Mouse (Mus musculus): ENCODE results near the gene Cped1.

Gene Cped1

DNA sequence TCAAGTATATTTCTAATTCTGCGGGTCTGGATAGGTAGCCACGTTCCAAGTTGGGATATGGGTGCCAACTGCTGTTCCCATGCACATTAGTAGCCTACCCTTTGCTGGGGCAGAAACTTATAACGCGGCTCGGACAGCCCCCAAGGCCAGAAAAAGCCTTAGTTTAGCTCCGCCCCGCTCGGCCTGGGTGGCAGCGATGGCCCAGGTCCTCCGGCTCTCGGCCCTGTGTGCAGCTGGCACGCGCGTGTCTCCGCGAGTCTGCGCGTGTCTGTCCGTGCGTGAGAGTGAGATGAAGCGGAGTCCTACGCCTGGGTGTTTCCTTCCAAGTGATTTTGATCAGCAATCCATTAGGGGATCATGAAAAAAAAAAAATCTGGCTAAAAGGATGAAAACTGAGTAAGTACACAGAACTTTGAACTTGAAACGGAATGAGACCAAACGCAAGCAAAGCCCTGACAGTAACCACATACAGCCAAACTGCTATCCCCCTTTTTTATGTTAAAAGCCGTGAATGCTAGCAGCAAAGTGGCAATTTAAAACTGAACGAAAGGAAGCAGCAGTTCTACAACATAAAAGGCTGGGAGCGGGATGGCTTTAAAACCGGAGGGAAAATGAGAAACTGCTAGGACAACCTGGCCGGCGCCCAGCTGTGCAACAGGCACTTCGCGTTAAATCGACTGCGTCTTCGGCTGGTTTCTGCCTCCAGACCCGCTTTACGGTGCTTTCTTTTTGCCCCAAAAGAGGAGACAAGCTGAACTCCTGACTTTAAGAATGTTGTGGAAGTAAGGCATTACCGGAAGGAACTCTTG lies at the start of gene Cped1:
Gene Cped1, plus strand, starts transcription at position 185 of the 809 bp plus-strand sequence.
- DNase-seq (ENCODE audit: low spot score), result no peak

DNA sequence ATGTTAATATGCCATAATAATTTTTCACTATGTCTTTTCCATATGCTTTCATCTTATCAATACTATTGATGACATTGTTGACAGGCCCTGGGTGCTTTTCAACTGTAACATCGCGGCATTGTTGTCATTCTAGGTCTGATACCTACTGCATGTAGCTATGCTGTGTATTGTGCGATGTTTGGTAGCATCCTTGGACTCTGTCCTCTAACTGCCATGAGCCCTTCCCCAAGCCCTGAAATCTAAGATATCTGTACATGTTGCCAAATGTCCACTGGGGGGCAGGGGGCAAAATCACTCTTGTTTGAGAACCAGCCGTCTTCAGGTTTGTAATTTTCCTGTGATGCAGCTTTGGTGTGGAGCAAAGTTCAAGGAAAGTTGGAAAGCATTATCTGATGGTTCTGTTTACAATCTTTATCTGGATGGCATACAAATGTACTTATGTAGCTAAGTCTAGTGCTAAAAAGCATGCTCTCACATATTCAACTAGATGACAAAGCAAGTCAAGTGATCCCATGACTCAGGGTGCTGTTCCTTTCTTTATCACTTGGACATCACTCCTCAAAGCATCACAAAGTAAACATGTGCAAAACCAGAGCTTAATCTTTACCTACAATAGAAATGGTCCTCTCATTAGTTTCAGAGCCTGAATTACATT lies 47.6 kb upstream of the Cped1 start:
- DNase-seq (ENCODE audit: low spot score), result no peak

DNA sequence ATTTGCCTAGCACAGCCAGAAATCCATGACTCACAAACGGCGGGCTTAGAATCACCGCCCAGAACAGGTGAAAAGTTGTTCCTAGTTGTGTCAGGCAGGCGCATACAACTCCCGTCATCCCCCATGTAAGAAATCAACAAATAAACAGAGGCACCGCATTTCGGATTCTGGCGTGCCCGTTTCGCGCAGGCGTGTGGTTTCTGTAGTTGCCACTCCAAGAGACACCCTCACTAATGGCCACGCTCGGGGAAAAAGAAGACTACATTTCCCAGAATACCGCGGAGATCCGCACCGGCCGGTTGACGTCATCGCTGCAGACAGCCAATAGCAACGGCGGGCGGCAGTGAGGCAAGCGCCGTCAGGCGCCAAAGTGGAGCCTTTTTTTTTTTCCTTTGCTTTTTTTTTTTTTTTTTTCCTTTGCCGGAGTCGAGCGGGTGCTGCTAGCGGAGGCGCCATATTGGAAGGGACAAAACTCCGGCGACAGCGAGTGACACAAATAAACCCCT lies 36.4 kb upstream of the Cped1 start, which contains the start of gene Ing3:
Gene Ing3, plus strand, starts transcription at position 346 of the 506 bp plus-strand sequence.
- peak; percentile 99 for DNase-seq (ENCODE audit: low spot score)

DNA sequence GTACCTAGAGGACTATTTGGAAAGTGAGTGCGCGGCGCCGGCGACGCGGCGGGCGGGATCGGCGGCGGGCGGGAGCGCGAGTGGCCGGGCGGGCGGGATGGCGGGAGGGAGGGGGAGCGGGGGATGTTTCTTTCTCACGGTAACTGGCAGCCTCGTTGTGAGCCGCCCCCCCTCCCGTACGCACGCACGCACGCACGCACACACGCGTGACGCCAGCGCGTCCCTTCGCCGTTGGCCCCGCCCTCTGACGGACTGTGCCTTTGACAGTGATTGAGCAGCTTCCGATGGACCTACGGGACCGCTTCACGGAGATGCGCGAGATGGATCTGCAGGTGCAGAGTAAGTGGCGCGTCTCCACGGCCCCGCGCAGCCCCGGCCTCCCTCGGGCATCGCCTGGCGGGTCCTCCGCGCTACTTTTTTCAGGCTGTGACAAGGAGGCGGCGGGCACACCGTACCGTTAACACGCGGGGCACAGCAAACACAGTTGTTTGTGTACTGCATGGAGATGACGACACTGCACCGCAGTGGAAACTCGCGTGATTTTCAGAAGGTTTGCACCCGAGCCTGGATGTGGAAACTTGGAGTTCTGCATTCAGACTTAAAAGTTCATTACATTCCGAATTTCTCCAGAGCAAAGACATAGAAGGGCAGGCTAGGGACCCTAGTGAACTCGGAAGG lies 35.8 kb upstream of the Cped1 start:
- DNase-seq (ENCODE audit: low spot score), result peak; percentile 97

DNA sequence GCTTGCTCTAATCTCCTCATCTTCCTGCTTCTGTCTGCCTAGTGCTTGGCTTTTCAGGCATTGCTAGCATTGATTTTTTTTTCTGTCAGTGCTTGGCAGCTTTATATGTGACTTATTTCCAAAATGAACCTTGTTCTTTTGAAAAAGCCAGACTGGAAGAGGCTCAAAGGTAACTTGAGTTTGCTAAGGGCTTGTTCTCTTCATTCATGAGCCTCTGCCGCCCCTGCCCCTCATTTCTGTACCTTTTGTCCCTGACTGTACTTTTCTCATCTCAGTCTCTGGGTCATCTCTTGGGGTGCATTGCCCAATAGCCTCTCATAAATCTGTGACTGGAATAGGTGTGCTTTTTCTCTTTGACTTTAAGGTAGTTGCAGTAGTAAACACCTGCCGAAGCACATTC lies 35.0 kb upstream of the Cped1 start:
- no peak for DNase-seq (ENCODE audit: low spot score)

DNA sequence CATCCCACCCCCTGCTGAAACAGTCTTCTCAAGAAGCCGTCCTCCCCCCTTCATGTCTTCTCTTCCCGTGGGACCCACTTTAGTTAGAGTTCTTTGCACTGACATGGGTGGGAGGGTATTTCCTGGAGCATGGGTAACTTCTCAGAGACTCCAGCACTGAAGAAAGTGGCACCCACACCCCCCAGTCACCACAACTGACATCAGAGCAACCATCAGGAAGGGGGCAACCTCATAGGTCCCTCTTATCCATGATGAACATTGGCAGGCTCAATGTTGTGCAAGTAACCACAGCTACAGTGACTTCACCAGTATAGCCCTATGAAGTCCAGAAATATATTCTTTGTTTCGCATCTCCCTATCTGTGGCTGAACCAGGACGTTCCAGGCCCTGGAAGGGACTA lies 30.2 kb upstream of the Cped1 start:
- DNase-seq (ENCODE audit: low spot score), result no peak

DNA sequence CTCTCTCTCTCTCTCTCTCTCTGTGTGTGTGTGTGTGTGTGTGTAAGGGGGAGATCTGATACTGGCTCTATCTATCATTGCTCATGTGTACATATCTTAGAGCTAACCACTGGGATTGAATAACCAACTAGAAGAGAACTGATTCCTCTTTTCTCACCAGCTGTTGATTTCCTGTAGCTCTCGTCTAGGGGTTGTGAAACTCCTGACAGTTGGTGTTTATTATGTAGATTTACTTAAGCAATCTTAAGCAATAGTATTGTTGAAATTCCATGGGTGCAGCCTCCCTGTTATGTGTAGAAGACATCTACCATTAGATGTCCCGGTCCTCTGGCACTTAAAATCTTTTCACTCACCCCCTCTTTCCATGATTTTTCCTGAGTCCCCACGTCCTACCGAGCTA lies 26.8 kb upstream of the Cped1 start:
- no peak for DNase-seq (ENCODE audit: low spot score)

DNA sequence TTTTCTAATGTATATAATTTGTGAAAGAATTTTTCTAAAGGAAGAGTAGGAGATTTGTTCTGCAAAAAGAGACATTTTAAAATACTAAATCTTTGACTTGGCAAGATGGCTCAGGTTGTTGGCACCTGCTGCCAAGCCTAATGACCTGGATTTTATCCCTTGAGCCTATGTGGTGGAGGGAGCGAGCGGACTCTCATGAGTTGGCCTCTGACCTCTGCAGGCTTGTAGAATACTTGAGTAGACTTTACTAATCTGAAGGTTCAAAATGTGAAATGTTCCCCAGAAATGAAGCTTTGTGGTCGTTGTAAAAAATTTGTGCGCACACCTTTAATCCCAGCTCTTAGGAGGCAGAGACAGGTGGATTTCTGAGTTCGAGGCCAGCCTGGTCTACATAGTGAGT lies 25.8 kb upstream of the Cped1 start:
- no peak for DNase-seq (ENCODE audit: low spot score)

DNA sequence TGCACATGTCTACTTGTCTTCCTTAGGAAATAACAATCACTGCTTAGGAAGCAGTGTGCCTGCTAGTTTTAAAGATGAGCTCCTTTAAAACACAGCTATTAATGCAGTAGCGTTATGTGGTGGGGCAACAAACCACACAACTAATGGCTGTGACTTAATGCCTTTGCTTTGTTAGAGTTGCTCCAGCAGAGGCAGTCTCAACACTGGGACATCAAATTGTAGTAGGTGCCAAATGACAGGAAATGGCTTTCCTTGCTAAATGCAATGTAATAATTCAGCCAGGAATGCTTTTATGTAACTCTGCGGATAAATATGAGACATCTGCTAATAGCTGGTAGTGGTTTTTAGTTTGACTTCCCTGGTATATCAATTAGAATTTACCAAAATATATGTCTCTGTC lies 8.2 kb upstream of the Cped1 start:
- no peak for DNase-seq (ENCODE audit: low spot score)

DNA sequence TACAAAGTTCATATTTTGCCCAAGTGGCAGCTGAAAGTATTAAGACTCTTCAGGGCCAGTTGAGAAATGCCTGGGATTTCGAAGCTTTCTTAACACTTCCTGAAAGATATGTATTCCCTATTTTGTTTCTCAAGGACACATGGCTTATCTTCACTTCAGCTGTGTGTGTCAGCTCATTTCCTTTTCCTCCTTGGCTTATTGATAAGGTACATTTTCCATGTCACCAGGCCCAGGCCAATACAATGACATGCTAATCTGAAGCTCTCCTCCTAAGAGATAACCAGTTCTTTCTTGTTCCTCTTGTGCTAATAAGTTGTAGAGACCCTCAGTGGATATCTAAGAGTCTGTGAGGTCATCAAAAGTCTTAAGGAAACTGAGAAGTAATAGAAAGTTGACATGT lies 4.6 kb upstream of the Cped1 start:
- no peak for DNase-seq (ENCODE audit: low spot score)

DNA sequence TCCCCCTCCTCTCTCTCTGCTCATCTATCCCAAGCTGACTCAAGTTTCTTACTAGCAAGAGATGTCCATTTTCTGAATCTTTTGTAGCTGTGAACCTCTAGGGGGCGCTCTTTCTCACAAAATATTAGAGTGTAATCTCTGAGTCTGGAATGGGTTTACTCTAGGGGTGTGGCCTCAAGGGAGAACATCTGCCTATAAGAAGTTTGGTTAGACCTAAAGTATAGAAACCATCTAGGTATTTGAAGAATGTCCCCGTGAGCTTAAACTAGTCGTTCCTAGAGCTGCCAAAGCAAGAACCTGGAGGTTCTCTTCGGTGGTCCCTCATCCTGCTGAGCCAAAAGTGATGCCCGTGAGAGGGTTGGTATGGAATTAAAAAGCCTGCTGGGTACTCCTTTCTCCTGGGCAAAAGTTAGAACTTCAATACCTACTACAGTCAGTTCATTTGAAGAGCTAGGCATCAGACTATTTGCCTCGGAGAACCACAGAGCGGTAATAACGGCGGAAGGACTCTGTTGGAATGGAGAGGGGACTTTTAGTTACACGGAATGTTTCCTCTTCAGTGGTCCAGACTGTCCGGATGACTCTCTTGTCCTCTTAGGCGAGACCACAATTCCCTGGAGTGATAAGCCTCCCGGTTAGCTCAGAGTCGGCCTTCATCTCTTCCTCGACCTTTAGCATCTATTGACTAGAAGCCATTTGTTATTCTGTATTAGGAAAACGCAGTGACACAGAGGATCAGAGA lies 555 bp upstream of the Cped1 start:
- DNase-seq (ENCODE audit: low spot score), result peak; percentile 58

DNA sequence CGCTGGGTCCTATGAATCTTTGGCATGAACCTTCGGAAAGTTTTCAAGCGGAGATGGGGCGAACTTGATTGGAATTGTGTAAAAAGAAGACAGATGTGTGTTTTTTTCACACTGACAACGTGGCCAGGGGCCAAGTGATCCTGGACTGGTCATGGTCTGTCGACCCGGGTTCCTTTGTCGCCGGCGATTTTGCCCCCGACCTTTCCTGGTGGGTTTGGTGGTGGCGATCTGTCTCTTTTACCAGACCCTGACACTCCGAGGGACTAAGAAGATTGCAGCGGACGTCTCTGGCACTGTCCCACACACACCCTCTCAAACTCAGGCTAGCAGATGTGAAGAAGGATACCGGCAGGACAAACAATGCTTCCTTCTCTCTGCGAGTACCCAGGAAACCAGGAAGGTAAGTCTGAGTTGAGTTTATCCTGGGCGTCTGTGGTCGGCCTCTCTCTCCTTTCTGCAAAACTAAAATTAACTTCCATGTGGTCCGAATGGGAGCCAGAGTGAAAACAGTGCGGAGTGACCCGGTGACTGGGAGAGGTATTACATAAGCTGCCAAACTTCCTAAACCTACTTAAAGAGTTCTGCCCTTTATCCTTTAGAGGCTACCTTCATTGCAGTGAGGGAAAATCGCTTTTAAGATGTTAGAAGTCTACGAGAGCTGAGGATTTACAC lies 1.1 kb downstream of the Cped1 start:
- no peak for DNase-seq (ENCODE audit: low spot score)

DNA sequence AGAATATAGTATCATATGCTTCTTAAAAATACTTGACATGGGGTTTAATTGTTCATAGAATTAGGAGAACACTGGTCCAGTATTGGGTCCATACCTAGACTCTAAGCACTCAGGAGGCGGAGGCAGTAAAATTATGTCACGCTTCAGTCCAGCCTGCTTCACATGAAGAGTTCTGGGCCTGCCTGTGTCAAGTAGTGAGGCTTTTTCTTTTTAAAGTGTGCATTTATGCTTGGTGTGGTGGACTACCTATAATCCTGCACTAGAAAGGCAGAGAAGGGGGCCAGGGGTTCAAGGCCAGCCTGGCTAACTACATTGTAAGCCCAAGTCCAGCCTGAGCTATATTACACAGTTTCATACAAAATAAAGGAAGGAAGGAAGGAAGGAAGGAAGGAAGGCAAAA lies 1.8 kb downstream of the Cped1 start:
- no peak for DNase-seq (ENCODE audit: low spot score)

DNA sequence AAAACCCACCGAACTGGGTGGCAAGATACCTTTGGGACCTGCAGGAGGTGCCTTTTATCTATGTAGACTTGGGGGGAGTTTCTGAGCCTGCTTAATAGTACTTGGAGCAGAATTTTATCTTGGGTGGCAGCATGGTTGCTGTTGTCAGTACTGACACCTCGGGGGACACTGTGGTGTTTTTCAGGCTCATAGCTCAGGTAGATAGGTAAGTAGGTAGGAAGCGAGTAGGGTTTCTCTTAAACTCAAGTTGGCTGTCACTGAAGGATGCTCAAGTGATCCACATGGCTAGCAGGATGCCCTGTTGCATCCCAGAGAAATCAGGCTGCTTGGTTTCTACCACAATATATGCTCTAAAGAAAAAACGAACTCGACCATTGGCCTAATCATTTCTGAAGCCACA lies 2.6 kb downstream of the Cped1 start:
- DNase-seq (ENCODE audit: low spot score), result no peak

DNA sequence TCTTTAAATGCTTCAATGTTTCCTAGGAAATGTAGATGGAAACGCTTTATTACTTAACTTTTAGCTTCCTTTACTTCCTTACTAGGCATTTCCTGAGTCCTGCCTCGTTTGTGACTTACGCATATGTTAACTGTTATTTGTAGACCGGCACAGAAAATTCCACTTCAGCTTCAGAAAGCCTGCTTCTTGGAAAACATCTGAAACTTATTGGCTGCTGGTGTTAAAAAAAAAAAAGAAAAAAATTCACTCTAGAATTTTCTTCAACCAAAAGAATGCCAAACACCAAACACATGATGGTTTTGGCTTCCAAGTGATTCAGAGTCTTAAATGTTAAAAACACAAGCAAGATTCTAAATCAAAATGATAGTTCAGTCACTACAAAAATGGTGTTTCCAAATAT lies 3.4 kb downstream of the Cped1 start:
- no peak for DNase-seq (ENCODE audit: low spot score)

DNA sequence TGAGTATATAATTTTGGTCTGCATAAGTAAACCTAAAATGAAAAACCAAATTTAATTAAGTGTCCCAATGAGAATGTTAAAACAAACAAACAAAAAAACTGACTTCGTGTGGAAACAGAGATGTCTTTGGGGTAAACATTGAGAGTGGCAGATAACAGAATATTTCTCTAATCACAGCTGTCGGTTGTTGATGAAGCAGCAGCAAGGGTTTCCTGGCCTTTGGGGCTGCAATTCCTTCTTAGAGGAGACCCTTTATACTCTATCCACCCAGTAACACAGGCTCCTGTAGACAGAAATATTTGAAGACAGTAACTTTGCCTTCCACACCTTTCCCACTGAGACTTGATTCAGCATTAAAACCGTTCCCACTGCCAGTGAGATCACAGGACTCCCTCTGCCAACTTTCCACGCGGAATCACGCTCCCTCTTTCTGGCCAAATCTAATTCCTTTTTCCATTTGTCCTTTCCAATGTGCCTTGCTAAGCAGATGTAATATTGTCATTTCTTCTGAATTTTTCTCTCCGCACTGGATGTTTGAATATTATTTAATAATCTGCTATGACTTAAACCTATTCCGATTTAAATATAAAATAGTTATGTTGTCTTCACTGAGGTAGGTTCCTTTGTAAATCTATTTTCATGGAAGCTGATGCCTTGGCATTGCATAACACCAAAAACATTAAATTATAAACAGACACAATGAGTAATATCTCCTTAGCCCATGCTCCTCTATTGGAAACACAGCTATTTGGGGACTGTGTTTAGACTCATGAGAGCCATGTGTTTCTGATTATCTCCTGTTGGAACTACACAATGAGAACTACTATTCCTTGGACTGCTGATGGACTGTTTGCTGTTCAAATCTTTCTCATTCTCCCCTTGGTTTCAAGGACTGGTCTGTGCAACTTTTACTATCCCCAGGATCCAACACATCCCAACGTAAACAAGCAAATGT lies 4.7 kb downstream of the Cped1 start:
- no peak for DNase-seq (ENCODE audit: low spot score)

DNA sequence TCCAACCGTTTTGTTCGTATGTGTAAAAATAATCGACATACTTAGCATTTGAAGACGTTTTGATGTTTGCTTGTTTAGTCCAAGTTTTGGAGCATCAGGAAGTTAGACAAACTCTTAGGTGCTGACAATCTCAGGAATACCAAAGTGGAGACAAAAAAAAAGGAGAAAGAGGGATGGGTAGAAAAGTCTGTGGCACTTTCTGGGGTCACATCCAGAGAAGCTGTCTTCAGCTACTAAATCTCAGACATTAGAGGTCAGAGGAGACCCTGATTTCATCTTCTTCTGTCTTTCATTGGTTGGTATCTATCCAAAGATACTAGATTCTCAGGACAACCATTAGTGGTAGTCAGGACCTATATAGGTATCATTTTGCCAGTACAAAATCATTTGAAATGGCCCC lies 5.4 kb downstream of the Cped1 start:
- no peak for DNase-seq (ENCODE audit: low spot score)

DNA sequence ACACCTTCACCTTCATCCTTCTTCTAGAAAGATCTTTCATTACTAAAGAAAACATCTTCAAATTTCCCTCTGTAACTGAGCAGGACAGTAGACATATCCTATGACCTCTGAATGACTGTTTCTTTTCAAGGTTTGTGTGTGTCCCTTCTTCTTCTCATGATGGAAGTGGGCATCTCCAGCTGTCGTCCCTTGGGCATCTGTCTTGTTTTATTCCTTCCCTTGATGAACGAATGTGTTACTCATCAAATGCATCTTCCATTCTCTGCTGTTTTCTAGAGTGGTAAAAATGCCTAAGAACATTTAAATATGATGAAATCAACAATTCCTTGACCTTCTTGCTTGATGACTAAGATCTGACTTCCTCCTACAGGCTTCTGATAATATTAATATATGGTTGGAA lies 7.4 kb downstream of the Cped1 start:
- DNase-seq (ENCODE audit: low spot score), result no peak

DNA sequence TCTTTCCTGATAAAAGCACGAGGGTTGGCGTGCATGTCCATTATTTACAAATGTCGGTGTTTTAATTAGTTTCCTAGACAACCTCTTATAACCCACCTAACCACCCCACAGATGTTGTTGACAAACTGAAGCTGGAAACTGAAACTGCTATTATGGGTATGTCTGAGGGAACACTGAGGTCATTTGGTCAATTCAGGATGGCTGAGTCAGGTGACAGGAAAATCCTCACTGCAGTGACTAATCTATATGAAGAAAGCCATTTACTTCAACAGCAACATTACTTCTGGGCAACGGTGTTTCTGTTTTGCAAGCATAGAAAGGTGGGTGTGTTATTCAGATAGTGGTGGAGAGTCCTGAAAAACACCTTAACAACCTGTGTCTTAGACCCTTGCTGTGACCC lies 12.4 kb downstream of the Cped1 start:
- DNase-seq (ENCODE audit: low spot score), result no peak

DNA sequence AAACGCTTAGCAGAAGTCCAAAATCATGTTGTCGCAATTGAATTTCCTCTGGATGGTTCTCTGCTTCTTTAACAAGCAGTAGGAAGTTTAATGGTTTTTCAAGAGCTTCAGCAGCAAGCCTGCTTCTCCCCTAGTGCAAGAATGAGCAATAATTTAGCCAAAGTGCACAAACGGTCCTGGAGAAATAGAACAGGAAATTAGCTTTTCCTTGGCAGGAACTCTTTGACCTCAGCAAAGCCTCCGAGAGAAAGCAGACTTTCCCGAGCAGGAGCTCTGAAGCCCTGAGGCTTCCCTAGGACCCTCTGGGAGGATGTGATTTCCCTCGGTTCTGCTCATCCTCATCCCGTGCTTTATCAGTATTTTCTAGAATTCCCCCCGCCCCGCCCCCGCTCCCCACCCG lies 13.3 kb downstream of the Cped1 start:
- no peak for DNase-seq (ENCODE audit: low spot score)

DNA sequence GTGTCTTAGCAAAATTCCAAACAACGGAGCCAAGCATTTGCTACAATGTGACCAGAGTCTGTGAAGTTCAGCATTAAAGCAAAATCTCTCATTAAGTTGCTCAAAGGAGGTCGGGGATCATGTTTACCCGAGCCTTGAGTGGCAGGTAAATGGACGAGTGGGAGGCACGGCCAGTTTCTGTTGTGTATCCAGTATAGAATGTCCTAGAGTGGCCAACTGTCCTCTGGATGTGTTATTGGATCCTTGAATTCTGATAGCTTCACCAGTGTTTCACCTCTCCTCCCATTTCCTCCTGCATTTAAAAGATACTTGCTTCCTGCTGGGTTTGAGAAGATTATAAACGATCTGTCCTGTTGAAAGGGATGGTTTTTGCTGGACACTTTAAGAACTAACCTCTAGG lies 14.4 kb downstream of the Cped1 start:
- no peak for DNase-seq (ENCODE audit: low spot score)
